Mouse (Mus musculus) brain, embryonic 14.5 days (tissue): ENCODE measurements at regions not wholly inside any gene's neighbourhood (a gene's known extent, or its start where the extent isn't known, plus 50 kb on each side); places are given as distances from the start of the nearest gene placed in this dataset.

ENCODE experiments used
- DNase-seq: peaks from one replicate; pipeline ENCODE4 v3.0.0-alpha.2; 2011; ENCODE audit warnings: low read depth
- CTCF ChIP-seq: fragments of 200-500 bp; IDR thresholded peaks from 2 replicates; pipeline ENCODE4 v1.5.1; 2012; ENCODE audit warnings: inconsistent platforms, mild to moderate bottlenecking, moderate library complexity, borderline replicate concordance; ENCODE audit not compliant: insufficient read depth, insufficient read length; ENCODE audit errors: extremely low read depth
- POLR2A ChIP-seq: fragments of 200-500 bp; IDR thresholded peaks from 2 replicates; pipeline ENCODE4 v1.6.1; 2012; ENCODE audit warnings: mild to moderate bottlenecking, inconsistent platforms, borderline replicate concordance; ENCODE audit not compliant: poor library complexity, insufficient read depth, insufficient read length, severe bottlenecking; ENCODE audit errors: extremely low read depth

DNA sequence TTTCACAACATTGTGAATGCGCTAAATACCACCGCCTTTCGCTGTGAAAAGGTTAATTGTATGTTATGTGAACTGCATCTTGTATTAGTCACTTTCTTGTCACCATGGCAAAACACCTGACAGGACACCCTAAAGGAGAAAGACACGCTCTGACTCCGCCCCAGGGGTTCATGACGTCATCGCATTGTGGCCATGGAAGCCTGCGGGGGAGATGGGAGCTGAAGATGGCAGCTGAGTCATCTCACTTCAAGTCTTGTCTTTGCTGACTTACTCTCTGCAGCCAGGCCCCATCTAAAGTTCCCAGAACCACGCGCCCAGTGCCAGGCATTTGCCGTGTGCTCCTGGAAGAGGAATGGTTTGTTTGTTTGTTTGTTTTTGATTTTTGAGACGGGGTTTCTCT is 57.5 kb upstream of the Ppp2r5c start:
- no peak for DNase-seq
- no peak for TF ChIP-seq POLR2A
- no peak for TF ChIP-seq CTCF

GRCm38 (mm10) chr12:110391464-110391863 is 55.5 kb upstream of the Ppp2r5c start:
- no peak for DNase-seq

DNA sequence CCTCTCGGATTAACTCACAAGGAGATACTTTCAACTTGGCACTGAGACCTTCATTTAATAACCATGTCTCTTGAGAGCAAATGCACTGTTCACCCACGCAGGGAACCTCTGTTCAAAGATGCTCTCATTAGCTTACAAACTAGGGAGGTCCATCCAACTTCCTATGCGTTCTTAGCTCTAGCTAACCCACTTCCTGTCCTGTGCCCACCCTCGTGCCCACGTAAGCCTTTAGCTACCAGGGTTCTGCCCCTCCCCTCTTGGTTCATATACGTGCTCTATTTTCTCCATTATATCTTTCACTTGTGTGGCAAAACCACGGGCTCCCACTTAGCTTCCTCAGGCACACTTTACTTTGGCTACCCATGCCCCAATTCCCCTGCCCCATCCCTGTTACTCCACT is 53.4 kb upstream of the Ppp2r5c start:
- TF ChIP-seq POLR2A, result no peak
- TF ChIP-seq CTCF, result no peak
- DNase-seq, result no peak

More at GRCm38 (mm10) chr12:110391464-110391863, 55.5 kb upstream of the Ppp2r5c start:
- TF ChIP-seq CTCF (no peak), POLR2A (no peak)
